Mouse (Mus musculus) myocyte (in vitro differentiated cells): ENCODE measurements around the gene Prkd1. TPM values are rescaled to one million over a fixed set of nuclear protein-coding genes. Genes with fewer than 3 reads are reported as not detected.

Source experiments
- H3K27me3 ChIP-seq: one replicate; pipeline ENCODE4 v1.6.1; 2011; ENCODE audit not compliant: control insufficient read depth, insufficient read depth, insufficient read length
- H3K36me3 ChIP-seq: one replicate; pipeline ENCODE4 v1.6.1; 2011; ENCODE audit not compliant: control insufficient read depth, insufficient read depth
- H3K4me2 ChIP-seq: one replicate; pipeline ENCODE4 v1.6.1; 2011; ENCODE audit warnings: low read depth, control low read depth
- H3K4me3 ChIP-seq: one replicate; pipeline ENCODE4 v1.5.1; 2011; ENCODE audit warnings: mild to moderate bottlenecking, control low read depth, moderate library complexity
- H3K79me2 ChIP-seq: one replicate; pipeline ENCODE4 v1.6.1; 2011; ENCODE audit not compliant: control insufficient read depth, insufficient read depth
- H3ac ChIP-seq: one replicate; pipeline ENCODE4 v1.6.1; 2011; ENCODE audit not compliant: control insufficient read depth, insufficient read length
- CEBPB ChIP-seq: IDR thresholded peaks from 2 replicates; pipeline ENCODE4 v1.6.1; 2011; ENCODE audit warnings: mild to moderate bottlenecking, moderate library complexity; ENCODE audit not compliant: poor library complexity, insufficient read depth, severe bottlenecking
- E2F4 ChIP-seq: IDR thresholded peaks from one replicate; pipeline ENCODE4 v1.6.1; 2011; ENCODE audit warnings: mild to moderate bottlenecking, control low read depth, moderate library complexity; ENCODE audit not compliant: insufficient read depth
- MAX ChIP-seq: IDR thresholded peaks from one replicate; pipeline ENCODE4 v1.6.1; 2011; ENCODE audit warnings: low read depth, mild to moderate bottlenecking, control low read depth
- MYOD1 ChIP-seq, 3 experiments: IDR thresholded peaks; one replicate each; pipeline ENCODE4 v1.6.1; 2011; ENCODE audit warnings: control low read depth in 2 of 3, low read depth in 2 of 3, mild to moderate bottlenecking in 2 of 3, moderate library complexity in 1 of 3; ENCODE audit not compliant: insufficient read length in 2 of 3, control insufficient read depth in 1 of 3
- MYOG ChIP-seq, 3 experiments: IDR thresholded peaks; one replicate each; pipeline ENCODE4 v1.6.1; 2011; ENCODE audit warnings: control low read depth in 2 of 3, low read depth in 2 of 3, mild to moderate bottlenecking in 2 of 3; ENCODE audit not compliant: insufficient read length in 2 of 3, control insufficient read depth in 1 of 3, insufficient read depth in 1 of 3
- POLR2A ChIP-seq: IDR thresholded peaks from one replicate; pipeline ENCODE4 v1.6.1; 2011; ENCODE audit warnings: low read depth, mild to moderate bottlenecking, control low read depth, moderate library complexity; ENCODE audit not compliant: insufficient read length
- POLR2AphosphoS2 ChIP-seq: IDR thresholded peaks from one replicate; pipeline ENCODE4 v1.6.1; 2011; ENCODE audit warnings: low read depth, control low read depth; ENCODE audit not compliant: insufficient read length
- REST ChIP-seq: IDR thresholded peaks from one replicate; pipeline ENCODE4 v1.6.1; 2011; ENCODE audit warnings: mild to moderate bottlenecking, control low read depth, moderate library complexity; ENCODE audit not compliant: insufficient read depth, insufficient read length
- SRF ChIP-seq: IDR thresholded peaks from one replicate; pipeline ENCODE4 v1.6.1; 2011; ENCODE audit warnings: low read depth; ENCODE audit not compliant: control insufficient read depth, insufficient read length
- TCF12 ChIP-seq: IDR thresholded peaks from one replicate; pipeline ENCODE4 v1.6.1; 2011; ENCODE audit warnings: mild to moderate bottlenecking, control low read depth; ENCODE audit not compliant: poor library complexity, insufficient read depth, severe bottlenecking
- TCF3 ChIP-seq: IDR thresholded peaks from one replicate; pipeline ENCODE4 v1.6.1; 2011; ENCODE audit warnings: low read depth, control low read depth; ENCODE audit not compliant: insufficient read length
- USF1 ChIP-seq: IDR thresholded peaks from one replicate; pipeline ENCODE4 v1.6.1; 2011; ENCODE audit warnings: low read depth, mild to moderate bottlenecking, control low read depth, moderate library complexity
- polyA plus RNA-seq: library from polyadenylated mRNA; unstranded; fragments of >200 nt; fragmentation: generic; extraction: Trizol; gene quantifications from one replicate; pipeline ENCODE4 v1.2.1, GENCODE M21; 2012; ENCODE audit warnings: missing spikeins

Gene Prkd1
- polyA plus RNA-seq, 1 experiment, result 0.28 TPM

DNA sequence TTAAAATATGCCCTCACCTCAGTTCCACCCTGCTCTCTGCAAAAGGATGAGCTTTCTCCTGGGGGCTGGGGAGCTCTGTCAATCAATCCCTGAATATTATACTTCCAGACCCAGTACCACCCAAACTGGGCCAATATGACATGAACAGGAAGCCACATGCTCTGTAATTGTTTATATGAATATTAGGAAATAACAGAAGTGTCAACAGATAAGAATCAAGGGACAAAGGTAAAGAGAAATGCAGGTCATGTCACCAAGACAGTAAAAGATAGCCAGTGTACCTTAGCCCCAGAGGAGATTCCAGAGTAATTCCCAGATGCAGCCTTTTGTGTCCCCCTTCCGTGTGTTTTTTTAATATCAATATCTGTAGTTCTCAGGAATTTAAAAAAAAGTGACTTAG lies 120.3 kb downstream of the Prkd1 start:
- Histone ChIP-seq H3ac (no peak overlapping the region), H3K36me3 (no peaks in the 10 kb centered on the region), H3K4me3 (no peak overlapping the region), H3K27me3 (no peaks in the 10 kb centered on the region), H3K4me2 (no peak overlapping the region), H3K79me2 (no peaks in the 10 kb centered on the region)
- TF ChIP-seq TCF12 (no peak), MYOD1 (IDR thresholded peaks at IDR 0.05; ENCODE audit: control insufficient read depth in 1 of 3, insufficient read length in 2 of 3, low read depth in 2 of 3) (no peak), MAX (no peak), SRF (no peak), USF1 (no peak), E2F4 (no peak), POLR2AphosphoS2 (no peak), CEBPB (no peak), REST (no peak), POLR2A (no peak), MYOG (IDR thresholded peaks at IDR 0.05; ENCODE audit: control insufficient read depth in 1 of 3, insufficient read depth in 1 of 3, insufficient read length in 2 of 3, low read depth in 2 of 3) (no peak), TCF3 (no peak)

DNA sequence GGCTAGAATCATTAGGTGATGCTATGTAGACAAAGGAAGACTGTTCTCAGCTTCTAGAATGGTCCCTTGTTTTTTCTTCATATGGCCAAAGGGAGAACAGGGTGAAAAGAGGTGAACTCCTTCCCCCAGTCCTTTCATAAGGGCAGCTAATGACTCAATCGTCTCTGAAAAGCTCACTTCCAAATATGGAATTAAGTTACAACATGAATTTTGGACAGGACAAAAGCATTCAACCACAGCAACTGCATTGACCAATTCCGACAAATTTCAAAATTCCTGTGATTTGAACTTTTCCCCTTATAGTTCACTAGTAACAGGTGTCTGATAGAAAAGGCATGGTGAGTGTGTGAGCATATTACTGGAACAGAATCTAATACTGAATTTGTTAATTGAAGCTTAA lies 124.8 kb downstream of the Prkd1 start:
- no peaks in the 10 kb centered on the region for H3K79me2 ChIP-seq

DNA sequence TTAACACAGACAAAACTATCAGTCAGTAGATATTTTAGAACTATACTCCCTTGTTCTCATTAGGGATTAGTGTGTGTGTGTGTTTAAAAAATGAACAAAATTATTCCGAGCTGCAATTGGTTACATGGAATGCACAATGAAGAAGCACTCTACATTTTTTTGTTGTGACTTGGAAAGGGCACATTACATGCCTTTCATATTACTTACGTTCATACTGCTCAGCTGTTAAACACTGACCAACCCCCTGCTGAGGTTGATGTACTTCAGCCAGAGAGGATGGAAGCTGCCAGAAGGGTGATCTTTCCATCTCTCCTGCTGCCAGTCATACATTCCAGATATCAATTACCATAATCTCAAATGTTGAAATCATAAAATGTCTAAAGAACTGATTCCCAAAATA lies 134.4 kb downstream of the Prkd1 start:
- Histone ChIP-seq H3K27me3 (no peaks in the 10 kb centered on the region), H3K79me2 (no peaks in the 10 kb centered on the region), H3K4me3 (no peak overlapping the region), H3ac (no peak overlapping the region), H3K36me3 (no peaks in the 10 kb centered on the region), H3K4me2 (no peak overlapping the region)
- TF ChIP-seq MAX (no peak), POLR2AphosphoS2 (no peak), E2F4 (no peak), TCF3 (no peak), REST (no peak), TCF12 (no peak), USF1 (no peak), CEBPB (no peak), MYOD1 (IDR thresholded peaks at IDR 0.05; ENCODE audit: control insufficient read depth in 1 of 3, insufficient read length in 2 of 3, low read depth in 2 of 3) (no peak)

More for the DNA sequence above, 124.8 kb downstream of the Prkd1 start:
- Histone ChIP-seq H3K36me3 (no peaks in the 10 kb centered on the region), H3K4me3 (no peak overlapping the region), H3K27me3 (no peaks in the 10 kb centered on the region), H3K4me2 (no peak overlapping the region), H3ac (no peak overlapping the region)
- TF ChIP-seq SRF (no peak), CEBPB (no peak), USF1 (no peak), TCF3 (no peak), MYOD1 (IDR thresholded peaks at IDR 0.05; ENCODE audit: control insufficient read depth in 1 of 3, insufficient read length in 2 of 3, low read depth in 2 of 3) (no peak), POLR2AphosphoS2 (no peak), MAX (no peak), TCF12 (no peak), REST (no peak), E2F4 (no peak), MYOG (IDR thresholded peaks at IDR 0.05; ENCODE audit: control insufficient read depth in 1 of 3, insufficient read depth in 1 of 3, insufficient read length in 2 of 3, low read depth in 2 of 3) (no peak), POLR2A (no peak)

GRCm38 (mm10) chr12:50511486-50512225 lies 137.2 kb downstream of the Prkd1 start:
- Histone ChIP-seq H3K4me2 (no peak overlapping the region), H3K27me3 (no peaks in the 10 kb centered on the region), H3ac (no peak overlapping the region), H3K79me2 (no peaks in the 10 kb centered on the region), H3K36me3 (no peaks in the 10 kb centered on the region), H3K4me3 (no peak overlapping the region)
- TF ChIP-seq MAX (no peak), REST (no peak), E2F4 (no peak), CEBPB (no peak), USF1 (no peak), TCF3 (no peak)

DNA sequence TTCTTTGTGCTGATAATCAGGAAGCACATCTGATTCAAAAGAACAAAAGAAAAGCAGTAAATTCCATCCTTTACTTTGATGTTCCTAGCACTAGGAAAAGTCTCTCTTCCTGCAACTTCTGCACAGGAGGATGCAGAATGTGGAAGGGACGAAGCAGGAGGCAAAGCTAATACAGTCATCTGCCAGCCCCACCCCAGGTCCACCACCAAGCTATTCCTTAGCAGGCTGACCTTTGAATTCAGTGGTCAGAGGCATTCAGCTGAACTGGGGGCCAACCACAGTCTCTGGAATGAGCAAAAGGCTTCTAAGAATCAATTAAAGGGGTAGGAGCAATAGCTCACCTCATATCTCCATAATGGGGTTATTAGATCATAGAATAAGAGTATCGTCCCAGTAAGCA lies 140.1 kb downstream of the Prkd1 start:
- Histone ChIP-seq H3ac (no peak overlapping the region), H3K4me3 (no peak overlapping the region), H3K27me3 (no peaks in the 10 kb centered on the region), H3K4me2 (no peak overlapping the region), H3K79me2 (no peaks in the 10 kb centered on the region), H3K36me3 (no peaks in the 10 kb centered on the region)
- TF ChIP-seq POLR2A (no peak), REST (no peak), E2F4 (no peak), TCF3 (no peak), CEBPB (no peak), SRF (no peak), USF1 (no peak), MYOD1 (IDR thresholded peaks at IDR 0.05; ENCODE audit: control insufficient read depth in 1 of 3, insufficient read length in 2 of 3, low read depth in 2 of 3) (no peak), MYOG (IDR thresholded peaks at IDR 0.05; ENCODE audit: control insufficient read depth in 1 of 3, insufficient read depth in 1 of 3, insufficient read length in 2 of 3, low read depth in 2 of 3) (no peak), TCF12 (no peak), MAX (no peak), POLR2AphosphoS2 (no peak)
